Mouse (Mus musculus) hindbrain, embryonic 13.5 days (tissue): ENCODE data around the gene Rac2. TPM values are rescaled to one million over a fixed set of nuclear protein-coding genes. Genes with fewer than 3 reads are reported as not detected.
A peak's percentile ranks its signal among the peaks of the same experiment; 100 is the strongest.

Experiments
- ATAC-seq: fragments of 200-750 bp; cut with Nextera tagmentation; 2 replicates; pipeline ENCODE4 v1.8.0; 2017; ENCODE audit warnings: moderate TSS enrichment; ENCODE audit not compliant: low FRiP score
- H3K27ac ChIP-seq: fragments of 300-500 bp; sonication (generic); 2 replicates; pipeline ENCODE4 v1.5.1; 2015; ENCODE audit warnings: inconsistent platforms, mild to moderate bottlenecking, moderate library complexity
- H3K27me3 ChIP-seq: fragments of 300-500 bp; sonication (generic); 2 replicates; pipeline ENCODE4 v1.6.1; 2015; ENCODE audit warnings: mild to moderate bottlenecking, inconsistent platforms
- H3K36me3 ChIP-seq: fragments of 300-500 bp; sonication (generic); 2 replicates; pipeline ENCODE4 v1.6.1; 2015; ENCODE audit warnings: mild to moderate bottlenecking, inconsistent platforms
- H3K4me1 ChIP-seq: fragments of 300-500 bp; sonication (generic); replicated peaks from 2 replicates; pipeline ENCODE4 v1.6.1; 2015; ENCODE audit warnings: inconsistent platforms
- H3K4me2 ChIP-seq: fragments of 300-500 bp; sonication (generic); 2 replicates; pipeline ENCODE4 v1.6.1; 2015; ENCODE audit warnings: inconsistent platforms, mild to moderate bottlenecking, moderate library complexity
- H3K4me3 ChIP-seq: fragments of 300-500 bp; sonication (generic); 2 replicates; pipeline ENCODE4 v1.5.1; 2015; ENCODE audit warnings: mild to moderate bottlenecking, inconsistent platforms
- H3K9ac ChIP-seq: fragments of 300-500 bp; sonication (generic); 2 replicates; pipeline ENCODE4 v1.6.1; 2015; ENCODE audit warnings: mild to moderate bottlenecking, inconsistent platforms
- H3K9me3 ChIP-seq: fragments of 300-500 bp; sonication (generic); 2 replicates; pipeline ENCODE4 v1.6.1; 2016; ENCODE audit warnings: inconsistent platforms
- WGBS: fragments of 180-500 bp; shearing (Covaris S2); methylation state at CpG from one replicate; pipeline ENCODE4 v1.1.7; 2015; 5-methylcytosine and 5-hydroxymethylcytosine counted together
- polyA plus RNA-seq: library from polyadenylated mRNA; unstranded; fragments of >200 nt; fragmentation: Nextera tagmentation; extraction: Ambion mirVana; gene quantifications from 2 replicates; pipeline ENCODE4 v1.2.1, GENCODE M21; 2015

The Rac2 gene
- polyA plus RNA-seq, 1 experiment from 2014 or later = 8.8 TPM

- Histone ChIP-seq H3K4me1 (no peaks in the 10 kb centered on the region), H3K9me3 (no peaks in the 10 kb centered on the region), H3K27me3 (no peaks in the 10 kb centered on the region), H3K4me2 (no peak overlapping the region), H3K36me3 (no peaks in the 10 kb centered on the region), H3K27ac (no peak overlapping the region), H3K9ac (no peak overlapping the region), H3K4me3 (no peak overlapping the region)
- WGBS = 69% methylated on average over 11 of the region's 11 CpGs
- ATAC-seq = no peak
Observed at GRCm38 (mm10) chr15:78559141-78559979, 13.2 kb downstream of the Rac2 start.

DNA sequence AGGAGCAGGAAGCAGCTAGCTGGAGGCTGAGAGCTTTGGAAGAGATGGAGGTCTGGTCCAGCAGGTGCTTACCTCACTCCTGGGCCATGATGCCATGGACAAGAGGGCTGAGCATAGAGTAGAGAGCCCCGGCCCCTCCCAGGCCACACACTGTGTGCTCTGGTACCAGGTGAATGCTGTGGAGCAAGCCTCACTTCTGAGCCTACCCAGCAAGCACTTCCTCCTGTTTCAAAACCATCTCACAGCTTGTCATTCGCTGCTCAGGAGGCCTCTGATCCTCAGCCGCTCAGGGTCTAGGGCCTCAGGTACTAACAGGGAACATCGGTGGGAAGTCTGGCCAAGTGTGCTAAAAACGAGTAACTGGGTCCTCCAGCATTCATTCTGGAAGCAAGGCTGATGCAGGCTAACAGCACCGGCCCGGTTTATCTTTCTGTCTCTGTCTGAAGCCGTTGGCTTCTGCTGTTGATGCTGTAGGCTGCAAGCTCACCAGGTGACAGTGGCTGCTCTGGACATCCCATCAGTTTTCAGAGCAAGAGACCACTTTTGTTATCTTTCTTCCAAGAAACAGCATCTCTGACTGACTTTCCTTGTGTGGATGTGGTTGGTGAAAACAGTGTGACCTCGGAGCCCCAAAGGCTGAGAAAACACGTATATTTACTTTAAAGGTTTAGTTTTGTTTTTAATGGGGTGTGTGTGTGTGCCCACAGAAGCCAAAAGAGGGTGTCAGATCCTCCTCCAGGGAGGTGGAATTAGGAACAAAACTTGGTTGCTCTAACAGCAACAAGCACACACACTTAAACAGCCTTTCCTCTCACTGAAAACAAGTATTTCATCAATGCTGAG lies 14.7 kb downstream of the Rac2 start:
- H3K4me3 ChIP-seq = no peak overlapping the region
- no peak overlapping the region for H3K4me2 ChIP-seq
- peaks cover 4% of the 10 kb centered on the region; the same call in 1 of the 2 replicates for H3K9me3 ChIP-seq
- H3K27me3 ChIP-seq = no peaks in the 10 kb centered on the region
- H3K27ac ChIP-seq = no peak overlapping the region
- no peaks in the 10 kb centered on the region for H3K4me1 ChIP-seq
- H3K9ac ChIP-seq = peak overlapping the region; percentile 13; the same call in 1 of the 2 replicates
- no peaks in the 10 kb centered on the region for H3K36me3 ChIP-seq
- ATAC-seq = no peak
- 68% methylated on average over 10 of the region's 10 CpGs for WGBS

DNA sequence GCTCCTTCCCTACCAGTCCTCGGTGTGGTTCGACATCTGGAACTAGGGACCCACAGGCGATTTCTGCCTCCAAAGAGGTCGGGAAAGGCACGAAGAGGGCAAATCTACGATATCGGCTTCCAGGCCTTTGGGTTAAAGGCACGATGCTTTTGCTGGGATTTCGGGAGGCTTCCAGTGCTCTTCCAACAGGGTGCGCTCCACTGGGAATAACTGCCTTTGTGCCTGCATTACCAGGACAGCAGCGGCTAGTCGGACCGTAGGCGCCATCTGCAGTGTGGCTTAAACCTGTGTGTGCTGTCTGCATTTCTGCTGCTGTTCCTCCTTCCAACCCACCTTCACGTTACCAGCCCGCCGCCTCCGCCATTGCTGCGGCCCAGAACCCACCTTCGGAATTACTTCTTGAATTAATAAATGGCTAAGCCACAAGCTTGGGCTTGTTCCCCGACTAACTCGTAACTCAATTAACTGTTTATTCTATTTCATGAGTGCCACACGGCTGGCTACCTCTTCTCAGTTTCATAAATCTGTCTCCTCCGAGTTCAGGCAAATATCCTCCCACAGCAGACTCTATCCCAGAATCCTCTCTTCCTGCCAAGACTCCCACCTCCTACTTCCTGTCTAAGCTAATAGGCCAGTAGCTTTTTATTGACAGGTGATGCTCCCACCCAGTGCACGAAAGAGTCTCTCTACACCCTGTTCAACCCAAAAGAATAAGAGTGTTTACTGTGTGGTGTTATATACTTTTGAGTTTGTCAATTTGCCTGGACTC lies 17.9 kb downstream of the Rac2 start:
- no peaks in the 10 kb centered on the region for H3K27me3 ChIP-seq
- no peak overlapping the region for H3K4me2 ChIP-seq
- WGBS = 70% methylated on average over 25 of the region's 25 CpGs
- 0 out of 2 replicates have a peak overlapping the region, but pooled peaks have one; percentile 4 for H3K4me3 ChIP-seq
- no peak overlapping the region for H3K9ac ChIP-seq
- no peak for ATAC-seq
- no peaks in the 10 kb centered on the region for H3K36me3 ChIP-seq
- H3K9me3 ChIP-seq = peaks cover 19% of the 10 kb centered on the region
- H3K4me1 ChIP-seq = no peaks in the 10 kb centered on the region
- H3K27ac ChIP-seq = no peak overlapping the region

DNA sequence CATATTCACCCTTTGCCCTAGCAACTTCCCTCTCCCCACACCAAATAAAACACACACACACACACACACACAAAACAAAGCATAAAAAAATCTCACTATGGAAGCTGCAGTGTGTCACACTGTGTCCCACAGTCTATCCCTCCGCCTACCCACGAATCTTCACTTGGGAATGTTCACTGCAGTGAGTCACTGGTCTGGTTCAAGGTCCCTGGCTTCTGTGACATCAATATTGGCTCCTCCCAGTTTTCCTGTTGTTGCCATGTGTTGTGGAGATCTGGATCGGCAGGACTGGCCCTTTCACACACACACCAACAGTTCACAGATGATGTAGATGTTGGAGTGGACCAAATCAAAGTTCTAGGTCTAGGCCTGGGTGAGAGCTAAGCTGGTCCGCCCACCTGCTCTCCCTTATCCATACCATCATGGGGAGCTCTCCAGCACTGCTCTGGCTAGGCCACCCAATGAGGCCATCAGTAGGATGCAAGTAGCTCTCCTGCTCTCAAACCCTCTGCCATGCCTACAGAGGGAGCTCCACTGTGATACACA lies 23.3 kb downstream of the Rac2 start:
- Histone ChIP-seq H3K9me3 (peaks cover 19% of the 10 kb centered on the region), H3K4me3 (no peak overlapping the region), H3K9ac (no peak overlapping the region), H3K27ac (no peak overlapping the region), H3K27me3 (no peaks in the 10 kb centered on the region), H3K4me1 (peaks cover 24% of the 10 kb centered on the region), H3K36me3 (no peaks in the 10 kb centered on the region), H3K4me2 (no peak overlapping the region)
- WGBS = 78% methylated on average over 4 of the region's 4 CpGs
- no peak for ATAC-seq

GRCm38 (mm10) chr15:78548711-78549110 lies 23.9 kb downstream of the Rac2 start:
- Histone ChIP-seq H3K4me3 (no peak overlapping the region), H3K27ac (no peak overlapping the region), H3K9ac (no peak overlapping the region), H3K4me1 (peaks cover 28% of the 10 kb centered on the region), H3K9me3 (peaks cover 19% of the 10 kb centered on the region), H3K27me3 (0 out of 2 replicates have a peak, but pooled peaks cover under 1% of the 10 kb centered on the region), H3K4me2 (no peak overlapping the region), H3K36me3 (no peaks in the 10 kb centered on the region)
- no peak for ATAC-seq
- 69% methylated on average over 8 of the region's 8 CpGs for WGBS

DNA sequence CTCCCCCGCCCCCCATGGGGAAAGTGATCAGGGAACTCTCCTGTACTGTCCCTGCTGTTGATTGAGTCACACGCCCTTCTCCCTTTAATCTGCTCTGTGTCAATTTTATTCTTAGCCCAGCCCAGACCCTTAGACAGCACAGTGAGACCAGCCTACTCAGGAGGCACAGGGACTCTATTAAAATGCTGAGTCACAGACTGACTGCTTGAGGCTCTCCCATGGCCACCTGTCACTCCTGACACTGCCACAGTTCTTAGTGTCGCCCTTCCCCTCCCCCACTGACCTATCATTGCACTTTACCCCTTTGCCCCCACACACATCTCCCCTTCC lies 24.3 kb downstream of the Rac2 start:
- 0 out of 2 replicates have a peak, but pooled peaks cover 4% of the 10 kb centered on the region for H3K27me3 ChIP-seq
- H3K27ac ChIP-seq = no peak overlapping the region
- peaks cover 28% of the 10 kb centered on the region for H3K4me1 ChIP-seq
- no peak overlapping the region for H3K4me2 ChIP-seq
- no peaks in the 10 kb centered on the region for H3K36me3 ChIP-seq
- WGBS = 31% methylated on average over 3 of the region's 3 CpGs
- H3K4me3 ChIP-seq = no peak overlapping the region
- ATAC-seq = no peak
- peaks cover 17% of the 10 kb centered on the region for H3K9me3 ChIP-seq
- H3K9ac ChIP-seq = peak overlapping the region; percentile 39; the same call in 1 of the 2 replicates

DNA sequence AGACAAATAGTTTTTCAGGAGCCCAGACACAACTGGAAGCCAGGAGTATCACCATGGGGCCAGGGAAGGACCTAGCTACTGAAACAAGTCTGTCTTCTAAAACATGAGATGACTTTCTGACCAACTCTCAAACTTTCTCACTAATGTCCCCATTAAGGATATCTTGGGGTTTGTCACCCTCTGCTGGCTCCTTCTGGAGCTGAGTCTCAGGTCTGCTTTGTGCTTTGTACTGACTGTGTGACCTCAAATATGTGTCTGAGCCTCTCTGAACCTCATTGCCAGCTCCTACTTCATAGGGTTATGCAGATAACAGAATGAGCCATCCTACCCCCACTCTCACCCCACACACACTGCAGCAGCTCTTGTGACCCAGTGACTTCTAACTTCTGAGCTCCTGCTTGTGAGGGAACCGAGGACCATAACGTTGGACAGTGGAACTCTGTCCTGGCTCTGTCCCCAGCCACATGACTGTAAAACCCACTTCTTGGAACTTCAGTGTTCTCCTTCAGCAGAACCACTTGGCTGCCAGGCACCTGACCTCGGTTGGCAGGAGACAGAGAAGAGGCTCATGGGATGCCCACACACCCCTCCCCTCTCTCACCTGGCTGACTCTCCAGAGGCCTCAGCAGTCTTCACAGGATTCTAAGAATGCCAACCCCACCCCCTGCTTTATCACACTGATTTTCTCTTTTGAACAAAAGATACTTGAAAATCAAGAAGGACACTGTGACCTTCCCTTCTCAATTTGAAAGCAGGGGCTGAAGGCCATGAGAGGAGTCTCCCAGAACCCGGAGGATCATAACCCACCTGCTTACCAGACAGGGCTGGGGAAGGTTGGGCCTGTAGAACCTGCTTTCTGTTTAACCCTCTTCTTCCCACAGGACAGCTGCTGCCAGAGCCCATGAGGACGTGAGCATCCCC lies 24.9 kb downstream of the Rac2 start:
- Histone ChIP-seq H3K27me3 (0 out of 2 replicates have a peak, but pooled peaks cover 7% of the 10 kb centered on the region), H3K27ac (no peak overlapping the region), H3K4me1 (peaks cover 30% of the 10 kb centered on the region), H3K9me3 (peaks cover 12% of the 10 kb centered on the region), H3K4me3 (no peak overlapping the region), H3K4me2 (no peak overlapping the region), H3K36me3 (no peaks in the 10 kb centered on the region), H3K9ac (peak overlapping the region; percentile 39; the same call in 1 of the 2 replicates)
- no peak for ATAC-seq
- 51% methylated on average over 5 of the region's 5 CpGs for WGBS

GRCm38 (mm10) chr15:78546060-78546459 lies 26.5 kb downstream of the Rac2 start:
- no peak for ATAC-seq
- Histone ChIP-seq H3K27me3 (0 out of 2 replicates have a peak, but pooled peaks cover 7% of the 10 kb centered on the region), H3K4me3 (no peak overlapping the region), H3K9me3 (peaks cover 3% of the 10 kb centered on the region; the same call in 1 of the 2 replicates), H3K9ac (peak overlapping the region; percentile 15; the same call in 1 of the 2 replicates), H3K4me1 (peaks cover 42% of the 10 kb centered on the region), H3K4me2 (no peak overlapping the region), H3K36me3 (no peaks in the 10 kb centered on the region), H3K27ac (no peak overlapping the region)
- 90% methylated on average over 4 of the region's 4 CpGs for WGBS

DNA sequence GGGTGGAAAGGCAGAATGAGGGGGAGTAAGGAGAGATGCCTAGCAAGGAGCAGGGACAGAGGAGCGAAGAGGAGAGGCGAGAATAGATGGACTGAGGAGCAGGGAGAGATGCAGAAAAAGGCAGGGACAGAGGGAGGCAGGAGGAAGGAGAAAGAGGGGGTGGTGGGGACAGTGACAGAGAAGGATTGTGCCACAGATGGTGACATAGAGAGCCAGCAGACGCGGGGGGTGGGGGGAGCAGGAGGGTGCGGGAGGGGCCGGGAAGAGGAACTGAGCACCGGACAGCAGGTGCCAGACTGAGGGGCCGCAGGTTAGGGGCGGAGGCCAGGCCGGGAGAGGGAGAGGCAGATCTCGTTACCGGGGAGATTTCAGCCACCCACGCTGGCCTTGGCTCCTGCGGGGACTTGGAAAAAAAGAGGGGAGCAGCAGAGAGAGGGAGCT lies 28.0 kb downstream of the Rac2 start, which contains the start of gene Sstr3:
Sstr3 (minus strand) TSS at position 125 of the 441 bp plus-strand sequence.
- Histone ChIP-seq H3K27ac (no peak within 1 kb of the TSS), H3K4me3 (peak within 1 kb of the TSS; percentile 7; the same call in 1 of the 2 replicates), H3K27me3 (0 out of 2 replicates have a peak, but pooled peaks cover 11% of the 10 kb centered on the region), H3K36me3 (no peaks in the 10 kb centered on the region), H3K4me1 (peaks cover 42% of the 10 kb centered on the region), H3K9me3 (no peaks in the 10 kb centered on the region), H3K9ac (peak within 1 kb of the TSS; percentile 68), H3K4me2 (peak within 1 kb of the TSS; percentile 45)
- 10% methylated on average over 14 of the region's 14 CpGs for WGBS
- no peak for ATAC-seq

DNA sequence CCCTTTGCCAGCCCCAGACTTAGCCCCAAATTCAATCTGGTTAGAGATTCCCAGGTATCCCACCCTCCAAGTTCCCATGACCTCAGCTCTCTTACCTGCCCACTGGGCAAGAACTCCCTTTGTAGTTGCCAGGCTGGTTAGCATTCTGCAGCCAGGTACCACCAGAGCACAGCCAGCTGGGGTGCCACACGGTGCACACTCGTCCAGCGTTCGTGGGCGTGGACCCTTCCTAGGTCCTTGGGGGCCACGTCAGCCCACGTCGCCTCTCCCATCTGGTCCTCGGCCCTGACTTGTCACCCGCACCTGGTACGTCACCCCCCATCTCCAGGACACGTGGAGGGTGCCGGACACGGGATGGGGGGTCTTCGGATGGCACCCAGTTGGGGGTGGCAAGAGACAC lies 28.5 kb downstream of the Rac2 start:
- H3K27me3 ChIP-seq = 0 out of 2 replicates have a peak, but pooled peaks cover 13% of the 10 kb centered on the region
- H3K4me2 ChIP-seq = peak overlapping the region; percentile 45; the same call in 1 of the 2 replicates
- ATAC-seq = no peak
- H3K4me3 ChIP-seq = no peak overlapping the region
- 62% methylated on average over 15 of the region's 15 CpGs for WGBS
- H3K9ac ChIP-seq = peak overlapping the region; percentile 68; the same call in 1 of the 2 replicates
- H3K36me3 ChIP-seq = no peaks in the 10 kb centered on the region
- H3K9me3 ChIP-seq = no peaks in the 10 kb centered on the region
- H3K4me1 ChIP-seq = peaks cover 42% of the 10 kb centered on the region
- no peak overlapping the region for H3K27ac ChIP-seq
